Mouse (Mus musculus) liver, embryonic 15.5 days (tissue): Measurements from ENCODE around the gene Ccdc93. TPM values are rescaled to one million over a fixed set of nuclear protein-coding genes. Genes with fewer than 3 reads are reported as not detected.

Source experiments
- ATAC-seq: fragments of 200-750 bp; cut with Nextera tagmentation; 2 replicates; pipeline ENCODE4 v1.8.0; 2017; ENCODE audit warnings: moderate number of reproducible peaks, mild to moderate bottlenecking, moderate library complexity; ENCODE audit not compliant: insufficient read depth
- H3K27ac ChIP-seq: fragments of 300-500 bp; sonication (generic); replicated peaks from 2 replicates; pipeline ENCODE4 v1.5.1; 2015; ENCODE audit warnings: mild to moderate bottlenecking, inconsistent platforms
- H3K27me3 ChIP-seq: fragments of 300-500 bp; sonication (generic); 2 replicates; pipeline ENCODE4 v1.6.1; 2015; ENCODE audit warnings: mild to moderate bottlenecking, inconsistent platforms
- H3K36me3 ChIP-seq: fragments of 300-500 bp; sonication (generic); replicated peaks from 2 replicates; pipeline ENCODE4 v1.6.1; 2015; ENCODE audit warnings: moderate library complexity, mild to moderate bottlenecking, inconsistent platforms
- H3K4me1 ChIP-seq: fragments of 300-500 bp; sonication (generic); replicated peaks from 2 replicates; pipeline ENCODE4 v1.6.1; 2015; ENCODE audit warnings: inconsistent platforms
- H3K4me2 ChIP-seq: fragments of 300-500 bp; sonication (generic); 2 replicates; pipeline ENCODE4 v1.6.1; 2015; ENCODE audit warnings: moderate library complexity, mild to moderate bottlenecking, inconsistent platforms
- H3K4me3 ChIP-seq: fragments of 300-500 bp; sonication (generic); replicated peaks from 2 replicates; pipeline ENCODE4 v1.5.1; 2015; ENCODE audit warnings: mild to moderate bottlenecking, inconsistent platforms
- H3K9ac ChIP-seq: fragments of 300-500 bp; sonication (generic); 2 replicates; pipeline ENCODE4 v1.6.1; 2015; ENCODE audit warnings: moderate library complexity, mild to moderate bottlenecking, inconsistent platforms
- H3K9me3 ChIP-seq: fragments of 300-500 bp; sonication (generic); replicated peaks from 2 replicates; pipeline ENCODE4 v1.6.1; 2016; ENCODE audit warnings: inconsistent platforms
- WGBS: fragments of 180-500 bp; shearing (Covaris S2); methylation state at CpG from one replicate; pipeline ENCODE4 v1.1.7; 2015; ENCODE audit warnings: mixed read lengths; ENCODE audit not compliant: insufficient replicate concordance; 5-methylcytosine and 5-hydroxymethylcytosine counted together
- polyA plus RNA-seq: library from polyadenylated mRNA; unstranded; fragments of >200 nt; fragmentation: Nextera tagmentation; extraction: Ambion mirVana; gene quantifications from 2 replicates; pipeline ENCODE4 v1.2.1, GENCODE M21; 2015

The Ccdc93 gene
- polyA plus RNA-seq, 1 experiment from 2014 or later: 3.0 TPM

DNA sequence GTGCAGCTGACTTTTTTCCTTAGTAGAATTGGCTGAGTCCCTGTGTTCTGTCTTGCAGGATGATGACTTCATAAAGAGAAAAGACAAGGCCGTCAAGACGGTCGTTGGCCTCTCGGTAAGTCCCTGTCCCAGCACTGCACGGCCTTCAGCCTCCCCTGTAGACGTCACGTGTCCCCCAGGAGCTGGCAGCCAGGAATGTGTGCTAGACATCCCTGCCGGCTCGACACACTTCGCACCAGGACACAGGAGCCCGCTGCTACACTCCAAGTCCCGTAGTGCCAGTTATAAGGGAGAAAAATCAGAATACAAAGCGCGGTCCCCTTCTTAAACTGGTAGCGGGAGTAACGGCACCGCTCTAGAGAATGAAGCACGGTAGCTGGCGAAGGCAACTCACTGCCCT, 17.3 kb downstream of the Ccdc93 start:
- H3K4me1 ChIP-seq: no peaks in the 10 kb centered on the region
- H3K4me3 ChIP-seq: no peak overlapping the region
- H3K27ac ChIP-seq: no peak overlapping the region
- H3K9ac ChIP-seq: no peak overlapping the region
- ATAC-seq: no peak
- H3K4me2 ChIP-seq: no peak overlapping the region
- WGBS: 84% methylated on average over 19 of the region's 19 CpGs
- H3K9me3 ChIP-seq: no peaks in the 10 kb centered on the region
- H3K36me3 ChIP-seq: peaks cover 34% of the 10 kb centered on the region
- no peaks in the 10 kb centered on the region for H3K27me3 ChIP-seq

GRCm38 (mm10) chr1:121451009-121451408, 20.2 kb downstream of the Ccdc93 start:
- no peak overlapping the region for H3K4me3 ChIP-seq
- peaks cover 18% of the 10 kb centered on the region for H3K36me3 ChIP-seq
- WGBS: 78% methylated on average over 7 of the region's 7 CpGs
- H3K4me1 ChIP-seq: no peaks in the 10 kb centered on the region
- no peak overlapping the region for H3K27ac ChIP-seq
- no peaks in the 10 kb centered on the region for H3K9me3 ChIP-seq
- no peak overlapping the region for H3K4me2 ChIP-seq
- H3K9ac ChIP-seq: no peak overlapping the region
- ATAC-seq: no peak
- H3K27me3 ChIP-seq: no peaks in the 10 kb centered on the region

GRCm38 (mm10) chr1:121452498-121452897, 21.6 kb downstream of the Ccdc93 start:
- H3K9me3 ChIP-seq: no peaks in the 10 kb centered on the region
- H3K4me3 ChIP-seq: no peak overlapping the region
- H3K4me1 ChIP-seq: no peaks in the 10 kb centered on the region
- peaks cover 13% of the 10 kb centered on the region for H3K36me3 ChIP-seq
- no peak overlapping the region for H3K9ac ChIP-seq
- 77% methylated on average over 6 of the region's 6 CpGs for WGBS
- no peak for ATAC-seq
- H3K27me3 ChIP-seq: no peaks in the 10 kb centered on the region
- H3K27ac ChIP-seq: no peak overlapping the region
- no peak overlapping the region for H3K4me2 ChIP-seq

DNA sequence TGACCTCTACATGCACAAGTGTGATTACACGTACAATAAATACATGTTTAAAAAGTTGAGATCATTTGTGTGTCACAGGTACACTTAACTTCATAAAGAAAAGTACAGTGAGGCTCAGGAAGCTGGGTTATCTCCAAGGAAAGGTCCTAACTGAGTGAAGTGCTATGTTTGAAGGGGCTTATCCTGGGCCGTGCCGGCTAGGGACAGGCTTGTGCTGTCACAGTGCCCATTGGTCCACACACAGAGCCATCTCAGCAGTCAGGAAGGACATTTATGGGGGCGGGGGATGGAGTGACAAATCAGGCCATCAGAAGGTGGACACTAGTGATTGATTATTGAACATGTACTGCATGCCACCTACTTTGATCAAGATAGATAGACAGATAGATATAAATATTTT, 22.2 kb downstream of the Ccdc93 start:
- H3K4me1 ChIP-seq: no peaks in the 10 kb centered on the region
- no peaks in the 10 kb centered on the region for H3K27me3 ChIP-seq
- H3K9me3 ChIP-seq: no peaks in the 10 kb centered on the region
- no peak overlapping the region for H3K4me3 ChIP-seq
- ATAC-seq: no peak
- no peak overlapping the region for H3K27ac ChIP-seq
- H3K36me3 ChIP-seq: peaks cover 9% of the 10 kb centered on the region
- no peak overlapping the region for H3K9ac ChIP-seq
- WGBS: 74% methylated on average over 4 of the region's 4 CpGs
- no peak overlapping the region for H3K4me2 ChIP-seq

DNA sequence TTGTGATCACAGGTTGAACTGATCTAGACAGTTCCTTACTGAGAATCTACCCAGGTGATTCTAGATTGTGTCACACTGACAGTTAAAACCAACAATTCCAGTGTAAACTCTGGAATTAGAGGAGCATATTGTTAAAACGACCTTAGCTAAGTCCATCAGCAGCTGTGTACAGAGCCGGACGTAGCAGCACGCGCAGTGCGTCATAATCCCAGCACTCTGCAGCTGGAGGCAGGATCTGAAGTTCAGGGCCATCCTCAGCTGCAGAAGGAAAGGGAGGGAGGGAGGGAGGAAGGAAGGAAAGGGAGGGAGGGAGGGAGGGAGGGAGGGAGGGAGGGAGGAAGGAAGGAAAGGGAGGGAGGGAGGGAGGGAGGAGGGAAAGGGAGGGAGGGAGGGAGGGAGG, 24.1 kb downstream of the Ccdc93 start:
- ATAC-seq: no peak
- Histone ChIP-seq H3K9ac (no peak overlapping the region), H3K36me3 (peaks cover 2% of the 10 kb centered on the region; the same call in 1 of the 2 replicates), H3K4me3 (no peak overlapping the region), H3K27me3 (no peaks in the 10 kb centered on the region), H3K4me1 (no peaks in the 10 kb centered on the region), H3K4me2 (no peak overlapping the region), H3K27ac (no peak overlapping the region), H3K9me3 (no peaks in the 10 kb centered on the region)
- 79% methylated on average over 6 of the region's 6 CpGs for WGBS

- Histone ChIP-seq H3K9me3 (no peaks in the 10 kb centered on the region), H3K4me2 (no peak overlapping the region), H3K36me3 (no peaks in the 10 kb centered on the region; the same call in 1 of the 2 replicates), H3K27ac (no peak overlapping the region), H3K4me3 (no peak overlapping the region), H3K9ac (no peak overlapping the region), H3K27me3 (no peaks in the 10 kb centered on the region), H3K4me1 (no peaks in the 10 kb centered on the region)
- ATAC-seq: no peak
- 69% methylated on average over 6 of the region's 6 CpGs for WGBS
Observed at GRCm38 (mm10) chr1:121460077-121460476, 29.2 kb downstream of the Ccdc93 start.

DNA sequence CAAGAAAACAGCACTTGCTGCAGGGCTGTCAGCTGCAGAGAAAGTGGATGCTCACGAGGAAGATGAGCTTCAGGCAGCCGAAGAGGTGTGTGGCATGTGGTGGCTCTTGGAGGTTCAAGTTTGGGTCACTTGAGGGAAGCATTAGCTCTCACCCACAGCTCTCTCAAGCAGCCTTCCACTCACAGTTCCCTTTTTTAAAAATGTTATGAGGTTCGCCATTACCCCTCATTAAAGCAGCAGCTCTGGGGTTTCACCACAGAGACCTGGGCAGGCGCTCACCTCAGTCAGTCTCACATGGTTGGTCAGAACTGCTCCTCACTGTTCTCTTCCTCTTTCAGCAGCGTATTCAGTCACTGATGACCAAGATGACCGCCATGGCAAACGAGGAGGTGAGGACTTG, 31.0 kb downstream of the Ccdc93 start:
- ATAC-seq: no peak
- 59% methylated on average over 7 of the region's 7 CpGs for WGBS
- no peak overlapping the region for H3K4me3 ChIP-seq
- no peaks in the 10 kb centered on the region; the same call in 1 of the 2 replicates for H3K36me3 ChIP-seq
- no peak overlapping the region for H3K27ac ChIP-seq
- H3K9me3 ChIP-seq: no peaks in the 10 kb centered on the region
- H3K4me1 ChIP-seq: no peaks in the 10 kb centered on the region
- no peaks in the 10 kb centered on the region for H3K27me3 ChIP-seq
- no peak overlapping the region for H3K9ac ChIP-seq
- no peak overlapping the region for H3K4me2 ChIP-seq

DNA sequence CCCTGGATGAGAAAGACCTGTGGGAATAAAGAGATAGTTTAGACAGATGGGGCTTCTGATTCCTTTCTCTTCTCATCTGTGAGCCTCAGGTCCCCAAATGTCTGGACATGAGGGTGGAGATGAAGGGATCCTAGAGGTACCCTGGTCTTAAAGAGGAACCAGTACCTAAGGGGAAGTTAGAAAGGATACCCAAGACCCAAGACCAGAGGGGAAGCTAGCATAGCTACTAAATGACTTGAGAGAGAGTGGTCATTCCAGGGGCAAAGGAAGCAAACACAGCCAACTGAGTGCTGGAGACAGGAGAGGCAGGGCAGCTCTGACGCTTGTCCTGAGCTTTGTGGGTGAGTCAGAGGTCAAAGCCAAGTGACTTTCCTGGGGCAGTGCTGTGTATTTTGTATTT, 31.8 kb downstream of the Ccdc93 start:
- ATAC-seq: no peak
- Histone ChIP-seq H3K4me1 (no peaks in the 10 kb centered on the region), H3K36me3 (no peaks in the 10 kb centered on the region; the same call in 1 of the 2 replicates), H3K4me3 (no peak overlapping the region), H3K27me3 (no peaks in the 10 kb centered on the region), H3K9ac (no peak overlapping the region), H3K4me2 (no peak overlapping the region), H3K27ac (no peak overlapping the region), H3K9me3 (no peaks in the 10 kb centered on the region)
- 55% methylated on average over 1 of the region's 1 CpGs for WGBS

- Histone ChIP-seq H3K4me3 (no peak overlapping the region), H3K27ac (no peak overlapping the region), H3K36me3 (no peaks in the 10 kb centered on the region; the same call in 1 of the 2 replicates), H3K9me3 (no peaks in the 10 kb centered on the region), H3K27me3 (no peaks in the 10 kb centered on the region), H3K9ac (no peak overlapping the region), H3K4me2 (no peak overlapping the region), H3K4me1 (no peaks in the 10 kb centered on the region)
- ATAC-seq: no peak
- WGBS: 69% methylated on average over 7 of the region's 7 CpGs
Observed at GRCm38 (mm10) chr1:121463806-121464205, 33.0 kb downstream of the Ccdc93 start.

DNA sequence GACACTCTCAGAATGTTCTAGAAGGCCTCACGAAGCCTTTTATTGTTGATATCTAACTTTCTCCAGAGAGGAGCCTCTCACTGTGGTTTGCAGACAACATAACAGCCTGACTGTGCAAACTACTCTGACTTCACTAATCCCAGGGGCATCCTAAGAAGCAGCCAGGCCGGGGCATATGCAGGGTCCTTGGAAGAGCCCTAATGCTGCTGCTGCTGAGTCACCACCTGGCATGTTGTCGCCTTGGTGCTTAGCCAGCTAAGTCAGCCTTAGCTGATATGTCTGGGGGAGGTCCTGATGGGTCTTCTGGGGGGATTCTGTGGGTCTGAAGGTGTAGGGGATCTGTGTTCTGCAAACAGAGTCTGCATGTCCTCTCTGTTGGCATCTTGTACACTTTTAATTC, 35.4 kb downstream of the Ccdc93 start:
- H3K9ac ChIP-seq: no peak overlapping the region
- no peak for ATAC-seq
- 76% methylated on average over 3 of the region's 3 CpGs for WGBS

DNA sequence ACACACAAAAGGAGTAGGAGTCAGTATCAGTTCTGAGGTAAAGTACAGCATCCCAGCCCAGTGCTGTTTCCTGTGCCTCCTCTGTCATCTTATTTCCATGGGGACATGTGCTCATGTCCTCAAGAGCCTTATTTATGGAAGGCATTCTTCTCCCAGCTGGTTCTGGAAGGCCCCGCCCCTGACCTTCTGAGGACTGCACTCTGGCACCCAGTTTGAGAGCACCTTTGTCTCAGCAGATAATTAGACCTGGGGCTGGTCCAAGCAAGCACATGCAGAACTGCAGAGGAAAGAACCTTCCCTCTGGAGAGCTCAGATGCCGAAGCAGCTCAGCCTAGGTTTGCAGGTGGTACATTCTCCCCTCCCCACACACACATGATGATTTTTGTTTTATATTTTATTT, 37.4 kb downstream of the Ccdc93 start:
- no peak overlapping the region for H3K4me3 ChIP-seq
- no peaks in the 10 kb centered on the region for H3K4me1 ChIP-seq
- no peaks in the 10 kb centered on the region; the same call in 1 of the 2 replicates for H3K36me3 ChIP-seq
- H3K4me2 ChIP-seq: no peak overlapping the region
- no peak overlapping the region for H3K27ac ChIP-seq
- H3K9ac ChIP-seq: no peak overlapping the region
- no peaks in the 10 kb centered on the region for H3K9me3 ChIP-seq
- 62% methylated on average over 2 of the region's 2 CpGs for WGBS
- H3K27me3 ChIP-seq: no peaks in the 10 kb centered on the region
- ATAC-seq: no peak

More for the DNA sequence above, 35.4 kb downstream of the Ccdc93 start:
- Histone ChIP-seq H3K4me2 (no peak overlapping the region), H3K27ac (no peak overlapping the region), H3K27me3 (no peaks in the 10 kb centered on the region), H3K4me3 (no peak overlapping the region), H3K36me3 (no peaks in the 10 kb centered on the region; the same call in 1 of the 2 replicates), H3K9me3 (no peaks in the 10 kb centered on the region), H3K4me1 (no peaks in the 10 kb centered on the region)

DNA sequence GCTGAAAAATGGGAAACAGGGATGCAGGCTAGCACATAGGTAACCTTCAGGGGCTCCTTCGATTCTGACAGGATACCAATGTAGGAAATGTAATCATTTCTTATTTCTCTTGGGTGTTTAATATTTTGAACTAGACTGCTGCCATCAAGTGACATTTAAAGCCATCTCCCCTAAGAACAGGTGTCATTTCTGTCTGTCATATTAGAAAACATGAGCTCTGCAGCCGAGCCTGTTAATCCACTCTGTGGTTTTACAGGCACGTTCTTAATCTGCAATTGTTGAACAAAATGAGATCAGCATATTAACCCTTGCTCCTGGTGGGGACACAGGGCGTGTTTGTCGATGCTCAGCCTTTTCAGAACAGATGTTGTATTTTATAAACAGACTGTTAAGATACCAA, 40.7 kb downstream of the Ccdc93 start:
- no peaks in the 10 kb centered on the region for H3K4me1 ChIP-seq
- peaks cover 6% of the 10 kb centered on the region; the same call in 1 of the 2 replicates for H3K36me3 ChIP-seq
- H3K4me3 ChIP-seq: no peak overlapping the region
- H3K27me3 ChIP-seq: no peaks in the 10 kb centered on the region
- H3K4me2 ChIP-seq: no peak overlapping the region
- 61% methylated on average over 5 of the region's 5 CpGs for WGBS
- no peaks in the 10 kb centered on the region for H3K9me3 ChIP-seq
- ATAC-seq: no peak
- H3K9ac ChIP-seq: no peak overlapping the region
- no peak overlapping the region for H3K27ac ChIP-seq
